Mouse (Mus musculus) ovary, postnatal 14 days (tissue): Measurements from ENCODE around the gene Atf7ip.

ENCODE experiments used
- DNase-seq: peaks from one replicate; pipeline ENCODE4 v3.0.0; 2022; ENCODE audit warnings: low spot score

Atf7ip gene

DNA sequence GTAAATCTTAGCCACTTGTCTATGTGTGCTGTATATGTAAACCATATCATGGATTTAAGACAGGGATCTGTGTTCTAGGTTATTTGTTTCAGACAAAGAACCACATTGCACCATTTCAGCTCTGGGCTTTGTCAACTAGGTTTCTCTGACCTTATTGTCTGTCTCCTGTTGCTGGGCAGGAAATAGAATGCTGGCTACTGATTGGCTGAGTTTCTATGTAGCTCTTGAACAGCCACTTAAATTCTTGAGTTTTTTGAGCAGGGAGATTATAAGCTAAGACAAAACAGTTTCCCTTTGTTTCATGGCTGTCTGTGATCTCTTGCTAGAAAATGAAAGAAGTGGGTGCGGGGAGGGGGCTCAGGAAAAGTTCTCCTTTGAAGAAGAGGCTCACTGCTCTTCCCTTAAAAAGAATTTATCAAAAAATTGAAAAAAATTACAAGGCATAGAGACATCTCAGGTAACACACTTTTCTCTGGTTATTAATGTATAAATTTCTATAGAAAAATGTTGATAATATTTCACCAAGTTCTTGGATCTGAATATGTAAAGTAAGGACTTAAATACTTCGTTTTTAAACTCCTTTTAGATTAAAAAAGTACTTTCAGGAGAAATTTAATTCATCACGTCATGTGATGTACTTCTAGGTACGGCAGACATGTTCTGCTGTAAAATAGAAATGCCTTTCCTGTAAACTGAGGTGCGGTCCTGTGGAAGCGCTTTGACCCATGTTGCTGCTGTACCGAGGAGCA is 49.0 kb downstream of the Atf7ip start:
- no peak for DNase-seq

DNA sequence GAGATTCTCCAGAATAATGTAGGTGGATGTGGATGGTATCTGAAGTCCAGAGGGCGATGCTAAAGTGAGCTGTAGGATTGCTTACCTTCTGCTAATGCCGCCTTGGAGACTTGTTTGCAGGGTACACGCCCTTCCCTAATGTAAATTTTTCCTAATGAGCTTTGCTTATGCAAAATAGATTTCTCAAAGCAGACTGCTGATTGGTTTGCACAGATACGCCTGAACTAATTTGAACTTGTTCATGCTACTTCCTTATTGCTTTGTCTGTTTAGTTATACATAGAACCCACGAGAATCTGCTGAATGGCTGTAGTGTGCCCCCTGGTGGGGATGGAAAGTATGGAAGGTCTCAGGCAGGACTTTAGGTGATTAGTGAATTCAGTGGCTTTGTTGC is 49.6 kb downstream of the Atf7ip start:
- peak; percentile 28 for DNase-seq

DNA sequence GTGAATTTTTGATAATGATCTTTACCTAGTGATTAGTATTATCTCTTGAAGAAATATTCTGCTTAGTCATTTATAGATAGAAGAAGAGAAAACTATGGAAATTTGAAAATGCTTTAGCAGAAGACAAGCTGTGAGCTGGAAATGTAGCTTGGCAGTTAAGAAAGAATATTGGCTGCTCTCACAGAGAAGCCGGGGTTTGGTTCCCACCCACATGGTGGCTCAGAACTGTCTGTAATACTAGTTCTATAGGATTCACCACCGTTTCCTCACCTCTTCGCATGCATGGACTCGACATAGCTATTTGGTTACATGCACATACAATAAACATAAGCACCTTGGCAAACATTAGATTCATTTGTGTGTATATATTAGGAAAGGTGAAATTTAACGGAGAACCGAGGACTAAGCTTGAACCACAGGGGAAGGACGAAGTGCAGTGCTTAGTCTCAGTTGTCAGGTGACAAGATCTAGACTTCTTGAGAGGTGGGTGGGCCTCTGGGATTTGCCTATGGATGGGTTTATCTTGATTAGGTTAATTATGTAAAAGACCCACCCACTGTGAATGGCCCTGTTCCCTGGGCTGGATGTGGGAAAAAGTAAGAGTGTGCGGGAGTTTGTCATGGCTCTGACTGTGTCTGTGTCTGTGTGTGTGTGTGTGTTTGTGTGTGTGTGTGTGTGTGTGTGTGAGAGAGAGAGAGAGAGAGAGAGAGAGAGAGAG is 52.5 kb downstream of the Atf7ip start:
- DNase-seq = no peak

DNA sequence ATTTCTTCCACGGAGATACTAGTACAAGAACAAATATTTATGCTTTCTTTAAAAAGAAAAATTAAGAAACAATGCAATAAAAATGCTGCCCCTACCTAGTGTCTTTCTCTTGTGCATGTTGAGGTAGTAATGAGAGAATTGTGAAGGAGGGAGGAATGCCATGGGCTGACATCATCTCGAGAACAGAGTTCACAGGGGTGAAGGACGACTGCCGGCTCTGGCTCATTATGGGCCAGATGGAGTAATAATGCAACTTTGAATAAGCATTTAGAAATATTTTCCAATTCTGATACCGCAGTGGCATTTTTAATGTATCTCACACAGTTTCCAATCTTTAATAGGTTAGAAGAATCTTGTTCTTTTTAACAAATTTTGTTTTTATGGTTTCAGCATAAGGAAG is 60.0 kb downstream of the Atf7ip start:
- no peak for DNase-seq

DNA sequence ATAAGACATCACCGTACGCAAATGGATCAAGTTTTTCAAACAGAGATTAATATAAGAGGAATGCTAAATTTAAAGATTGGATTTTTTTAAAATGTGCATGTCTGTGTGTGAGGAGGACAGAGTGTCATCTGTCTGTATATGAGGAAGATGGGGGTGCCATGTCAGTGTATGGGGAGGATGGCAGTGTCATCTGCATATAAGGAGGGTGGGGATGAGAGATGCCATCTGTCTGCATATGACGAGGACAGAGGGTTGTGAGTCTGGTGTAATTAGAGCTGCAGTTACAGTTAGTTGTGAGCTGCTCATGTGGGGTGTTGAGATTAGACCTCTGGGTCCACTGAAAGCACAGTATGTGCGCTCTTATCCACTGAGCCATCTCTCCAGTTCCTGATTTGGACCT is 84.8 kb downstream of the Atf7ip start:
- DNase-seq = no peak

DNA sequence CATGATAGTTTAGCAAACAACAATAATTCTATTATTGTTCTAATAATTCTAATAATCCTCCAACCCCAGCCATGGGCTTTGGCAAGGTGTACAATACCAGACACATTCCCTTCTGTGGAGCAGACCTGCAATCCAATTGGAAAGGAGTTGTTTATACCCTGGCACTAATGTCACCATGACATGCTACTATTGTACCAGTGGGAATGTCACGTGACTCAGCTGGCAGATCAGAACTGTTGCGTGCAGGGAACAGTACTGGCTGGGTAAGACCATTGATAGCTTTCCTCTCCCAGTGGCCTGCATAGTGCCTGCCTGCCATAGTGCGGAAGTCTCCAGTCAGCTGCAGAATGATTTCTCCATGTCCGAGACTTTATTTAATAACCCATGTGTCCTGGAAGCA is 88.6 kb downstream of the Atf7ip start:
- no peak for DNase-seq

DNA sequence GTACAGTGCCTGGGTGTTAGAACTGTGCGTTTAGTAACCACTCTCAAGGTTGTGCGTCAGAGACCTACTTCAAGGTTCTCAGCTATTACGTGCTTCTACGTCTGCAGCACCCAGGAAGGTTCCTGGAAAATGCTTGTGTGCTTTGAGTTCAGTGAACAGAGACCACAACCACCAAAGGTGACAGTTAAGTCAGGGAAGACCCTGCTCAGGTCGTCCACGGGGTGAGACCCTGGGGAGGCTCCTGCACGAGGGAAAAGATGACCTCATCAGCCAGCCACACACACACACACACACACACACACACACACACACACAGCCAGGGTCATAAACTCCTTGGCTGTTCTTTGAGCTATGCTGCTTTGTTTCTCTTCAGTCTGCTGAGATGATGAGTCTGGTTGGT is 96.6 kb downstream of the Atf7ip start:
- DNase-seq = no peak

DNA sequence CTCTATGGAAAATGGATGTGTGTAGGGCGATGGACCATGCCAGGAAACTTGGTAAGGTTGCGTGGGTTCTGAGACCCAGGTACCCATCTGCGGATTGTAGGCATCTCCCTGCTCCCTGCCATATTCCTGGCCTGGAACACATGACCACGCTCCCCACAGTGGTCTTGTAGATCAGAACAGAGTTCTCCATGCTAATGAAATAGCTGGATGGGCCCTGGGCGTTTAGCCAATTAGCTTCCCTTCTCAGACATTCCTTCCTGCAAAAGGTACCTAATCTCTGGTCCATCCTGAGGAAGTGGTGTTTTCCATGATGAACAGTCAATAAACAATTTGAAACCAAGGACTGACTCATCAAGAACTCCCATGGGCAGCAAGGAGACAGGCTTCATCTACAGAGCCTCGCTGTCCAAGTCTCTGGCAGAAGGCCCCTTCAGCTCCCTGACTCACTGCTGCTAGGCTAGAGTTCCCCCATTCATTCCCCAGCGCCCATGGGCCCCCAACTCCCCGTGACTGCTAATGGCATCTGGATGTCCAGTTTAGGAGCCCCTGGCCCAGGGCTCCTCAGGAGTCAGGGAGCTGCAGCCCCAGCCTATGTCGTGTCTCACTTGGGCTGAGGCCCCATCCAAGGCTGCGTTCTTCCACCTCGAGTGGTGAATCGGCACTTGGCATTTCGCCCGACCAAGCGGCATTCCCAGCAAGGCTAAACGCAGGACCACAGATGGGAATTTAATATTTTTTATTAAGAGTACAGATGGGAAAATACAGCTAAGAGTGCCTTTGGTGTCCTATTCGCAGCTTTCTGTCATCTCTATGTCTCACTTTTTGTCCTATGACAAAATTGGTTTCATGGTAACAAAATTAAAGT is 105.6 kb downstream of the Atf7ip start:
- DNase-seq = no peak

DNA sequence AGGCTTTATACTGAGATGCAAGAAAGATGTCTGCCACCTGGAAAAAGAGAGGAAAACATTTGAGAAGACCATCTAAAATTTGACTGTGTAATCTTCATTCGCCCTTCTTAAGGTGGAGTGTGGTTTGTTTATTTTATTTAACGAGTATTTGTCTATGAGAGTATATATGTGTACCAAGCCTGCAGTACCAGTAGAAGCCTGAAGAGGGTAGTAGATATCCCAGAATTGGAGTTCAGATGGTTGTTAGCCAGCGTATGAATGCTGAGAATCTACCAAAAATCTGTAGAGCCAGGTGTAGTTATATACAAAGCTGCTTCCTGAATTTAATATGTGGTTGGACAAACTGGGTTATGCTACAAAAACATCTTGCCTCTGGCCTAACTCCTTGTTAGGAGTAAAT is 106.3 kb downstream of the Atf7ip start:
- no peak for DNase-seq

DNA sequence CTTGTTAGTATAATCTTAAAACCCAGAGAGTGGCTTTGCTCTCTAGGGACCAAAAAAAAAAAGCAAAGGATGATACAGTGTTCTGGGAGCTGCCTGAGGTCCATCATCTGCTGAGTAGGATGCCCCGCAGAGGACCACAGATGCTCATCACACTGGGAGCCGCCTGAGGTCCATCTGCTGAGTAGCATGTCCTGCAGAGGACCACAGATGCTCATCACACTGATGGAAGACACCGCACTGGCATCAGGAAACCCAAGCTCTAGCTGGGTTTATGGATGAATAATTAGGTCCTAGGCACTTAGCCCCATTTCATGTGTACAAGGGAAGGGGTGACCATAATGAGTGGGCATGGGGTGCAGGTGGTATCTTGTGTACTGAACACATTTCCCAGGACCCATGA is 108.2 kb downstream of the Atf7ip start:
- DNase-seq = no peak

DNA sequence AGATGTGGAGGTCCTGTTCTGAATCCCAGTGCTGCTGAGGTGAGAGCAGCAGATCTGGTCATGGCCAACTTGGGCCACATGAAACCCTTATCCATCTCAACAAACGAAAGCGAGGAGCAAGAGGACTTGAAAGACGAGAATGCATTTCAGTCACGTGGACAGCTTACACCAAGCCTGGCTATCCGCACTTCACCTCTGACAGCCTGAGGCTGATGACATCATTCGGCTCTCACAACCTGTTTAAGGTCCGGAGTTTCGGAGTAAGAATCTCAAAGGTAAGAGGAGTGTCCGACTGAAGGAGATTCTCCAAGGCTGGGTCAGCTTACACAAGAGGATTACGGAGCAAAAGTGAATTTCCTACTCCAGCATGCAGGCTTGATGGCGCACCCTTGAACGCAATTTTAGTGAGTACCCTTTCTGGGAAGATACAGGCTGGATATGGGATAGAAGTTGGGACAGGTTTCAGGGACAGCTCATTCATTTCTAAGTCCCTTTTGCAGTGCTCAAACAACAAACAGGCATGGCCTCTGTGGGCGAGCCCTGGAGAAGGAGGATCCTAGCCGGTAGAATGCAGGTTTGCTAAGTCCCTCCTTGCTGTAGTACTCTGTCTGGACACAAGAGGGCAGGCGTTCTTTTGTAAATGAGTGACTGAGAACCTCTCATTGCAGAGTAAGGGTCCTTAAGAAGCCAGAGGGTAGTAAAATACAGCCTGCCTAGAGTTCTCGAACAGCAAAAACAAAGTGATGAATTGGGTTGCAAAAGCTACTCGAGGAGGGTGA is 114.6 kb downstream of the Atf7ip start:
- peak; percentile 82 for DNase-seq

DNA sequence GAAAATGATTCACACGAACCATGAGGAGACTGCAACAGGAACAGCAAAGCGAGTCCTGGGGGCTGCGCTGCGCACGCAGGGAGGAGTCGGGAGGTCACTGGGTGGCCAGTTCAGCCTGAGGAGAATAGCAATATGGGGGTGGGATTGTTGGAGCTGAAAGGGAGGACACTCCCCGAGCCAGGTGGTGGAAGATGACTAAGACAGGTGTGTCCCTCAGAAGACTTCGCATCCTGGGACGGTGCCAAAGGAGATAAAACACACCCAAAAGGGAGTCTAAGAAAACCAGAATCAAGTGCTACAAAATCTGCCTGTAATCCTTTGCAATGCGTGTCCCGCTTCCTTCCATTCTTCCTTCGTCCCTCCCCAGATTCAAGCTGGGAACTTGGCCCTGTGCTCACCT is 119.5 kb downstream of the Atf7ip start:
- no peak for DNase-seq

DNA sequence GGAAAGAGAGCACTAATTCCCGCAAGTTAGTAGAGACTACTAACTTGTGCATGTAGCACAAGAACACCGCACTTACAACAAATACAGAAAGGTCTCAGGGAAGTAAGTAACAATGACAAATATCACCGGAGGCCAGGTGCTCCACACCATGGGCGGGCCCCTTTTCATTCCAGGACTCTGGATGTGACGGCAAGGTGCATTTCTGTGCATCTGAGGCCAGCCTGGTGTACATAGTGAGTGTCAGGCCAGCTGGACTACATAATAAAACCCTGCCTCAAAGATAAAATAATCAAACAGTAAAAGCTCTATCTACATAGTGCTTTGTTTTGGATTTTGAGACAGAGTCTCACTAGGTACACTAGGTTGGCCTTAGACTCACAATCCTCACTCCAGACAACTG is 123.7 kb downstream of the Atf7ip start:
- DNase-seq = no peak

DNA sequence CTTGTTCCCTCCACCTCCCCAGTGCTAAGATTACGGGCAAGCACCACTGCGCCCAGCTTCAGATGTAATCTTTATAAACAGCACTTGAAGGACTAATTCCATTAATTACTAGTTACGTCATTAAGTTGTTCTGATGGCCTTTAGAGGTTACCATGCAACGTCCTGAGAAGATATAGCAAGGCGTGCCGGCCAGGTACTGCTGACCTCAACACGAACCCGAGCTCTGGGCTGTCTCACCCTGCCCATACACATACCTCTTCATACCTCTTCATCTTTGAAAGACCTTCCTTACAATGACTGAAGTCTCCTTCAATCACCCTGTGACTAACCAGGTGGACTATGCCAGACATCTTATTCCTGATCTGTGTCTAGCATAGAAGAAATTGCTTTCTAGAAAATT is 125.6 kb downstream of the Atf7ip start:
- no peak for DNase-seq

DNA sequence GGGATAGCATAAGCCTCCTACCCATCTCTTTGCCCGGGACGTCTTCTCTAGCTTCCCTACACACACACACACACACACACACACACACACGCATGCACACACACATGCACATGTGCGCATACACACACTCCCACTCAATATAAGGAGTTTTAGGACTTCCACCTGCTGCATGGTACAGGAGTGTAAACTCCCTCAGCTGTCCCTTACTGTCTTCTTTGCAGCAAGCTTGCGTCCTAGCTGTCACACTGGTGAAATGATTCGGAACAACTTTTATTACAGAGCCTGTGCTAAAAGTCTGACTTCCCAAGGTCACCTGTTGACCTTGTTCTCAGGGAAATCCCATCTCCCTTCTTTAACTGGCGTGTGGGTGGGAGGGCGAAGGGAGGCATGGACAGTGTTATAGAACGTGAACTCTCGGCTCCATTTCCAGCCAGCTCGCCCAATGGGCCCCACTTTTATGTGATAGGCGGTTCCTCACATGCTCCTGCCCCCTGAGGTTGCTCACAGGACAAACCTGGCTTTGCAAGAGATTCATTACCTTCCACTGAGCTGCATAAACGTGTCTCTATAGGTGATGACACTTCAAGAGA is 126.1 kb downstream of the Atf7ip start:
- DNase-seq = no peak

DNA sequence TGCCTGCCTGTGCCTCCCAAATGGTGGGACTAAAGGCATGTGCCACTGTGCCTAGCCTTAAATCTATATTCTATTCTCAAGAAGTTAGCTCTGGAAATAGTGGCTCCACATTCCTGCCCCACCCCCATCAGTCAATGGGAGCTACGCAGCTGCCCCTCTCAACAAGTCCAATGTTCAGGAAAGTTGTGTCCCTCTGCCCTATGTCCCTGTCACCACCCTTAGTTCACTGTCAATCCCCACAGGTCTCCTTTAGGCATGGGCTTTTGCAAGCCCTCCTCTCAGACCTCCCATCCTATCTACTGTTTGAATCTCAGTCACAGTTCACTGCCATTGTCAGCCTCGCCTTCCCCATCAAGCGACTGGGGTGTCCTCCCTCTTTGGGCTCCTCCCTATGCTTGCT is 127.2 kb downstream of the Atf7ip start:
- no peak for DNase-seq

DNA sequence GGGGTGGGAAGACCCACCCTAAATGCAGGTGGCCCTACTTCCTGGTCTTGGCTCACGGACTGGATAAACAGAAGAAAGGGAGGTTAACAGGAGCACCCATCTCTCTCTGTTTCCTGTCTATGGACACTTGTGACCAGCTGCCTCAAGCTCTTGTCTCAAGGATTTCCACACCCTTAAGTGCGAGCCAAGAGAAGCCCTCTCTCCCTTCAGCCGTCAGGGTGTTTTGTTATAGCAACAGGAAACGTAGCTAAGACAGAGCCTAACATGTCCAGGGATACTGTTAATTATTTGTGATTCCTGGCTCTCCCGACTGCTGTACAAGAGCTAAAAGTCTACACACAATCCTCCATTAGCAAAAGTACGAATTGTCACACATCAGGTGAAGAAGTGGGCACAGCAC is 127.8 kb downstream of the Atf7ip start:
- no peak for DNase-seq

DNA sequence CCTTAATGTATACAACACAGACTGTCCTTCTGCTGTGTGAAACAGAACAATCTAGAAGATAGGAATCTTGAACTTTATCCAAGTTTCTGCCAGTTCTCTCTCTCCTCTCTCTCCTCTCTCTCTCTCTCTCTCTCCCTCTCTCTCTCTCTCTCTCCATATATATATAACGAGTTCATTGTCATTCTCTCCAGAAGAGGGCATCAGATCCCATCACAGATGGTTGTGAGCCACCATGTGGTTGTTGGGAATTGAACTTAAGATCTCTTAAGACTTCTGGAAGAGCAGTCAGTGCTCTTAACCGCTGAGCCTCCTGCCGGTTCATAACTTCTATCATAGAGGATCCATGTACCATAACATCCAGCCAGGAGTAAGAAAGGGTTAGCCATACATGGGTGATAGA is 129.0 kb downstream of the Atf7ip start:
- DNase-seq = no peak

DNA sequence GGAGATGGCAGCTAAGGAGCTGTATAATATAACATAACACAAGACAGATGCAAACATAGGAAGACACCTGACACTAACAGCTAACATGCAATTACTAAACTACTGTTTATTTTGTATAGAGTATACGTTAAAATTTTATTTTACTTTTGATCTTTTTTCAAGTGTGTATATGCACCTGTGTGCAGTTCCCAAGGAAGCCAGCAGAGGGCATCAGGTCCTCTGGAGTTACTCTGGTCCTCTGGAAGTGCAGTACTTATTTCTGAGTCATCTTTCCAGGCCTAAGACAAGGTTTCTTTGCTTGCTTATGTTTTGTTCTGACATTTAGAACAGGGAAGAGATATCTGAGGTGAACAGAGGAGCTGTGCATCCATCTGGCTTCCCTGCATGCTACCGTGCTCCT is 138.2 kb downstream of the Atf7ip start:
- DNase-seq = no peak

DNA sequence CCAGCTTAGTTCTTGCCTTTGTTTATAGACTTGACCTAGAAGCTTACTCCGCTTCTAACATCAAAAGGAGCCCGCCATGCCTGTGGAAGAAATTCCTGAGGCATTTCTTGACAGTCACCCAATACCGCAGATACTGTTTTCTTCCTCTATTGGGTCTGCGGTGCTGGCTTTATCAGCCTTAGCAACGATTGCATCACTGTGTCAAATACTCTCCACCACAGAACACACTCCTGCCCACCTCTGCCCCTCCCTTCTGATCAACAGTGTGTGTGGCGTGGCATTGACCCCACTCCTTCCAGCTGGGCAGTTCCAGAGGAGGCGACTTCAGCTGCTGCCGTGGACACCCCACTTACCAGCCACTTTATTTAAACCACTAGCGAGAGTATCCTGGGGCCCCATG is 139.8 kb downstream of the Atf7ip start:
- no peak for DNase-seq

DNA sequence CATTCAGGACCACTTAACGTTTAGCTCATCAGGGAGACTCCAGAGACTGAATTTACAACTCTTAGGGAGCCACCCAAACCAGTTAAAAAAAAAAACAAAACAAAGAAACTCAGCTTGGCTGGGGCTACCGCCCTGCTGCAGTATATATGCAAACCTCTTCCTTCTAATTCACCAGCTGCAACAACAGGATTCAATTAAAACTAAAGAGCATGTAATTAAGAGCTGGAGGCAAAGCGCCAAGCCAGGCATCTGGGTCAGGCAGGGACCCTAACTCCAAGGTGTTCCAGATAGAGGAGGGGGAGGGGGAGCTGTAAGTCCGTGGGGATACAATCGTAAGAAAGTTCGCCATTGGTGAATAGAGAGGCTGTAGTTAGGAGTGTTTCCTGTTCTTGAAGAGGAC is 140.2 kb downstream of the Atf7ip start:
- no peak for DNase-seq

DNA sequence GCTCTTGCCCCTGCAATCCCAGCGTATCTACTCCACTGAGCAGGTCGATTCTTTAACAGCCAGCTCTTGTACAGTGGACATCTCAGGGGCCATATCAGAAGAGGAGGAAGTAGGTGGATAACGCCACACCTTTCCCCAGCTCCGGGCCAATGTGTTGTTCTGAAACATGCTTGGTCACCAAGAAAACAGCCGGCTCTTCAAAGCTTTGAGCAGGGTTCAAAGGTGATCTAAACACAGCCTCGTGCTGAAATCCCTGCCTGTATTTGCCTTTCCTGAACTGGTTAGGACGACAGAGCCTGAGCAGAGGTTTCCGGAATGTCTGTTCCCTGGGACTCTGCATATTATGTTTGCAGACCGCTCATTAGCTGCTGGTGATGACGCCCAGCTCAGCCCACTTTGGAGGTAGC is 141.5 kb downstream of the Atf7ip start:
- no peak for DNase-seq
